Mouse (Mus musculus): ENCODE measurements around the gene Chst3. TPM values are rescaled to one million over a fixed set of nuclear protein-coding genes. Genes with fewer than 3 reads are reported as not detected.
"Not testable (repeated sequence)": the region's sequence is repeated elsewhere in the genome, so short reads cannot be mapped to it uniquely, and the experiment has no call there.

Gene Chst3
- polyA plus RNA-seq, 1 experiment from 2014 or later = 0.27 TPM

- ATAC-seq (ENCODE audit: low read depth); H3K27ac ChIP-seq (ENCODE audit: low read length): not testable (repeated sequence)
- H3K27me3 ChIP-seq (ENCODE audit: control insufficient read depth, insufficient read depth, low read depth, low read length) = peaks cover 36% of the 10 kb centered on the region
These were observed 2.7 kb upstream of the Chst3 start for GRCm38 (mm10) chr10:60221571-60222259.

GRCm38 (mm10) chr10:60220607-60221006, 1.5 kb upstream of the Chst3 start:
- H3K4me2 ChIP-seq (ENCODE audit: low read depth, low read length) = no peak overlapping the region
- no peak overlapping the region for H3K4me3 ChIP-seq (ENCODE audit: low read depth, low read length)
- H3K9ac ChIP-seq (ENCODE audit: low read depth, low read length) = no peak overlapping the region
- whole genome bisulfite sequencing (ENCODE audit: insufficient replicate concordance) = 53% methylated on average over 4 of the region's 4 CpGs
- H3K4me1 ChIP-seq (ENCODE audit: control insufficient read depth, low read depth, low read length) = no peaks in the 10 kb centered on the region
- no peak overlapping the region for H3K27ac ChIP-seq (ENCODE audit: low read length)
- peaks cover 36% of the 10 kb centered on the region for H3K27me3 ChIP-seq (ENCODE audit: control insufficient read depth, insufficient read depth, low read depth, low read length)
- ATAC-seq (ENCODE audit: low read depth) = no peak
- H3K9me3 ChIP-seq (replicated peaks; ENCODE audit: control insufficient read depth, low read length) = no peaks in the 10 kb centered on the region
- H3K36me3 ChIP-seq (ENCODE audit: control insufficient read depth, insufficient read depth) = no peaks in the 10 kb centered on the region

More at GRCm38 (mm10) chr10:60221571-60222259, 2.7 kb upstream of the Chst3 start:
- not testable (repeated sequence) for H3K4me3 ChIP-seq (ENCODE audit: low read depth, low read length); H3K4me1 ChIP-seq (ENCODE audit: control insufficient read depth, low read depth, low read length); H3K9ac ChIP-seq (ENCODE audit: low read depth, low read length); H3K4me2 ChIP-seq (ENCODE audit: low read depth, low read length); H3K36me3 ChIP-seq (ENCODE audit: control insufficient read depth, insufficient read depth); H3K9me3 ChIP-seq (replicated peaks; ENCODE audit: control insufficient read depth, low read length)
- WGBS (ENCODE audit: insufficient replicate concordance) = 74% methylated on average over 5 of the region's 5 CpGs

- ATAC-seq (ENCODE audit: low read depth) = no peak
- no peak overlapping the region for H3K9ac ChIP-seq (ENCODE audit: low read depth, low read length)
- no peaks in the 10 kb centered on the region for H3K9me3 ChIP-seq (replicated peaks; ENCODE audit: control insufficient read depth, low read length)
- H3K4me1 ChIP-seq (ENCODE audit: control insufficient read depth, low read depth, low read length) = no peaks in the 10 kb centered on the region
- WGBS (ENCODE audit: insufficient replicate concordance) = 57% methylated on average over 5 of the region's 5 CpGs
- H3K4me2 ChIP-seq (ENCODE audit: low read depth, low read length) = no peak overlapping the region
- no peaks in the 10 kb centered on the region for H3K36me3 ChIP-seq (ENCODE audit: control insufficient read depth, insufficient read depth)
- H3K4me3 ChIP-seq (ENCODE audit: low read depth, low read length) = no peak overlapping the region
- H3K27ac ChIP-seq (ENCODE audit: low read length) = no peak overlapping the region
- peaks cover 36% of the 10 kb centered on the region for H3K27me3 ChIP-seq (ENCODE audit: control insufficient read depth, insufficient read depth, low read depth, low read length)
These were observed 1.0 kb upstream of the Chst3 start for GRCm38 (mm10) chr10:60220042-60220523.

GRCm38 (mm10) chr10:60218033-60218590, 948 bp downstream of the Chst3 start:
- no peak overlapping the region for H3K9ac ChIP-seq (ENCODE audit: low read depth, low read length)
- no peak overlapping the region for H3K27ac ChIP-seq (ENCODE audit: low read length)
- WGBS (ENCODE audit: insufficient replicate concordance) = 8% methylated on average over 18 of the region's 18 CpGs
- H3K4me2 ChIP-seq (ENCODE audit: low read depth, low read length) = 0 out of 2 replicates have a peak overlapping the region, but pooled peaks have one; percentile 46
- no peaks in the 10 kb centered on the region for H3K4me1 ChIP-seq (ENCODE audit: control insufficient read depth, low read depth, low read length)
- H3K27me3 ChIP-seq (ENCODE audit: control insufficient read depth, insufficient read depth, low read depth, low read length) = peaks cover 36% of the 10 kb centered on the region
- no peaks in the 10 kb centered on the region for H3K36me3 ChIP-seq (ENCODE audit: control insufficient read depth, insufficient read depth)
- no peak for ATAC-seq (ENCODE audit: low read depth)
- peak overlapping the region; percentile 46 for H3K4me3 ChIP-seq (ENCODE audit: low read depth, low read length)
- no peaks in the 10 kb centered on the region for H3K9me3 ChIP-seq (replicated peaks; ENCODE audit: control insufficient read depth, low read length)

GRCm38 (mm10) chr10:60216331-60217095, 2.5 kb downstream of the Chst3 start:
- 61% methylated on average over 11 of the region's 11 CpGs for WGBS (ENCODE audit: insufficient replicate concordance)
- Histone ChIP-seq H3K36me3 (ENCODE audit: control insufficient read depth, insufficient read depth) (no peaks in the 10 kb centered on the region), H3K9me3 (replicated peaks; ENCODE audit: control insufficient read depth, low read length) (no peaks in the 10 kb centered on the region), H3K4me2 (ENCODE audit: low read depth, low read length) (no peak overlapping the region), H3K27me3 (ENCODE audit: control insufficient read depth, insufficient read depth, low read depth, low read length) (peaks cover 36% of the 10 kb centered on the region), H3K4me1 (ENCODE audit: control insufficient read depth, low read depth, low read length) (no peaks in the 10 kb centered on the region), H3K27ac (ENCODE audit: low read length) (no peak overlapping the region), H3K9ac (ENCODE audit: low read depth, low read length) (no peak overlapping the region), H3K4me3 (ENCODE audit: low read depth, low read length) (no peak overlapping the region)
- ATAC-seq (ENCODE audit: low read depth) = no peak

GRCm38 (mm10) chr10:60215077-60215960, 3.7 kb downstream of the Chst3 start:
- no peak overlapping the region for H3K4me2 ChIP-seq (ENCODE audit: low read depth, low read length)
- no peak overlapping the region for H3K27ac ChIP-seq (ENCODE audit: low read length)
- H3K9ac ChIP-seq (ENCODE audit: low read depth, low read length) = no peak overlapping the region
- H3K36me3 ChIP-seq (ENCODE audit: control insufficient read depth, insufficient read depth) = no peaks in the 10 kb centered on the region
- 44% methylated on average over 14 of the region's 14 CpGs for WGBS (ENCODE audit: insufficient replicate concordance)
- no peaks in the 10 kb centered on the region for H3K4me1 ChIP-seq (ENCODE audit: control insufficient read depth, low read depth, low read length)
- H3K27me3 ChIP-seq (ENCODE audit: control insufficient read depth, insufficient read depth, low read depth, low read length) = peaks cover 34% of the 10 kb centered on the region
- no peak for ATAC-seq (ENCODE audit: low read depth)
- no peaks in the 10 kb centered on the region for H3K9me3 ChIP-seq (replicated peaks; ENCODE audit: control insufficient read depth, low read length)
- no peak overlapping the region for H3K4me3 ChIP-seq (ENCODE audit: low read depth, low read length)

GRCm38 (mm10) chr10:60212589-60213379, 6.3 kb downstream of the Chst3 start:
- Histone ChIP-seq H3K9me3 (replicated peaks; ENCODE audit: control insufficient read depth, low read length) (no peaks in the 10 kb centered on the region), H3K4me1 (ENCODE audit: control insufficient read depth, low read depth, low read length) (no peaks in the 10 kb centered on the region), H3K4me3 (ENCODE audit: low read depth, low read length) (no peak overlapping the region), H3K27me3 (ENCODE audit: control insufficient read depth, insufficient read depth, low read depth, low read length) (peaks cover 9% of the 10 kb centered on the region), H3K27ac (ENCODE audit: low read length) (no peak overlapping the region), H3K9ac (ENCODE audit: low read depth, low read length) (no peak overlapping the region), H3K36me3 (ENCODE audit: control insufficient read depth, insufficient read depth) (no peaks in the 10 kb centered on the region), H3K4me2 (ENCODE audit: low read depth, low read length) (no peak overlapping the region)
- WGBS (ENCODE audit: insufficient replicate concordance) = 36% methylated on average over 11 of the region's 11 CpGs
- no peak for ATAC-seq (ENCODE audit: low read depth)

GRCm38 (mm10) chr10:60211501-60212005, 7.5 kb downstream of the Chst3 start:
- Histone ChIP-seq H3K9me3 (replicated peaks; ENCODE audit: control insufficient read depth, low read length) (no peaks in the 10 kb centered on the region), H3K4me3 (ENCODE audit: low read depth, low read length) (no peak overlapping the region), H3K4me1 (ENCODE audit: control insufficient read depth, low read depth, low read length) (no peaks in the 10 kb centered on the region), H3K27ac (ENCODE audit: low read length) (no peak overlapping the region), H3K4me2 (ENCODE audit: low read depth, low read length) (no peak overlapping the region), H3K27me3 (ENCODE audit: control insufficient read depth, insufficient read depth, low read depth, low read length) (no peaks in the 10 kb centered on the region), H3K36me3 (ENCODE audit: control insufficient read depth, insufficient read depth) (no peaks in the 10 kb centered on the region), H3K9ac (ENCODE audit: low read depth, low read length) (no peak overlapping the region)
- 60% methylated on average over 8 of the region's 8 CpGs for WGBS (ENCODE audit: insufficient replicate concordance)
- no peak for ATAC-seq (ENCODE audit: low read depth)
